ENCODE assay signal across 19 mouse cellular contexts in genomic region chr2:128159619-128160125, GRCm38 (mm10). TPM values are rescaled to one million over a fixed set of nuclear protein-coding genes. Genes with fewer than 3 reads are reported as not detected.
DNase-seq lines count a peak whose midpoint lies in the region; ATAC-seq and TF ChIP-seq lines count a peak whose summit lies in the region.
"Had no signal": no experiment of that assay in that cellular context is flagged by ENCODE, and none has a peak within 500 bp of the region (broad histone marks: within the 10 kb centered on the region; RNA-seq: fewer than 3 reads in every experiment).

No protein-coding gene starts in this region.

- 75% methylated on average over 7 of the region's 7 CpGs for WGBS in heart, embryonic 10.5 days
- 41% methylated on average over 7 of the region's 7 CpGs for WGBS in lung, embryonic 16.5 days
- 59% methylated on average over 7 of the region's 7 CpGs for WGBS in liver, postnatal 0 days (ENCODE audit: insufficient replicate concordance)

- H3K27me3 ChIP-seq in heart, embryonic 10.5 days (ENCODE audit: insufficient read depth, poor library complexity, severe bottlenecking) = no peaks in the 10 kb centered on the region
- no peaks in the 10 kb centered on the region for H3K27me3 ChIP-seq in lung, embryonic 16.5 days (ENCODE audit: control insufficient read depth, insufficient read depth, low read depth, low read length)
- H3K27me3 ChIP-seq in liver, postnatal 0 days (ENCODE audit: insufficient read depth, low read length) = no peaks in the 10 kb centered on the region
- H3K27me3 ChIP-seq: embryonic facial prominence, embryonic 13.5 days; forebrain, embryonic 12.5 days had no signal

- no peak overlapping the region for H3K4me2 ChIP-seq in lung, embryonic 16.5 days (ENCODE audit: low read depth, low read length)
- H3K4me2 ChIP-seq in liver, postnatal 0 days (ENCODE audit: low read depth, low read length) = no peak overlapping the region
- H3K4me2 ChIP-seq: embryonic facial prominence, embryonic 13.5 days; forebrain, embryonic 12.5 days had no signal

- H3K36me3 ChIP-seq in heart, embryonic 10.5 days = peaks cover 36% of the 10 kb centered on the region
- H3K36me3 ChIP-seq in lung, embryonic 16.5 days (ENCODE audit: control insufficient read depth, insufficient read depth, low read length) = peaks cover 6% of the 10 kb centered on the region
- peaks cover 20% of the 10 kb centered on the region for H3K36me3 ChIP-seq in liver, postnatal 0 days (replicated peaks; ENCODE audit: insufficient read depth, low read length)

- no peak for DNase-seq in heart, embryonic 10.5 days (ENCODE audit: low spot score)
- DNase-seq in heart, adult 18-20 months = no peak
- DNase-seq in lung, adult 18-20 months = peak; percentile 49 to 50
- no peak for DNase-seq in lung, postnatal 14 days
- DNase-seq in CD4-positive helper T cell, adult 2 months (ENCODE audit: low read depth, low spot score) = peak; percentile 59
- DNase-seq in liver, postnatal 0 days = no peak
- DNase-seq: adrenal gland, postnatal 36 days; B cell, adult 2 months; cerebellum, postnatal 36 days; heart, adult 11 months; heart, postnatal 36 days; kidney, adult 8-10 months; liver; right cerebral cortex, postnatal 14 days had no signal

- TF ChIP-seq EP300 in liver, postnatal 0 days (IDR thresholded peaks at IDR 0.05; ENCODE audit: low read depth) = no peak

- H3K9ac ChIP-seq in lung, embryonic 16.5 days (ENCODE audit: low read length) = no peak overlapping the region
- H3K9ac ChIP-seq in liver, postnatal 0 days (replicated peaks) = no peak overlapping the region
- H3K9ac ChIP-seq: embryonic facial prominence, embryonic 13.5 days; forebrain, embryonic 12.5 days had no signal

- no peaks in the 10 kb centered on the region for H3K9me3 ChIP-seq in heart, embryonic 10.5 days
- H3K9me3 ChIP-seq in lung, embryonic 16.5 days (ENCODE audit: control insufficient read depth, low read length) = no peaks in the 10 kb centered on the region
- no peaks in the 10 kb centered on the region for H3K9me3 ChIP-seq in liver, postnatal 0 days (ENCODE audit: low read length)
- H3K9me3 ChIP-seq: embryonic facial prominence, embryonic 13.5 days; forebrain, embryonic 12.5 days had no signal

- H3K4me3 ChIP-seq in heart, embryonic 10.5 days = no peak overlapping the region
- no peak overlapping the region for H3K4me3 ChIP-seq in lung, embryonic 16.5 days (ENCODE audit: low read length)
- H3K4me3 ChIP-seq in liver, postnatal 0 days (ENCODE audit: low read depth, low read length) = no peak overlapping the region
- H3K4me3 ChIP-seq: embryonic facial prominence, embryonic 13.5 days; forebrain, embryonic 12.5 days; layer of hippocampus, adult 2 months had no signal

- TF ChIP-seq CTCF in liver, postnatal 0 days (IDR thresholded peaks at IDR 0.05; ENCODE audit: low read depth) = no peak

- no peak for ATAC-seq in lung, embryonic 16.5 days (ENCODE audit: low read depth)
- ATAC-seq in erythroblast, adult 5-6 weeks (replicated peaks; ENCODE audit: low FRiP score, poor library complexity, severe bottlenecking) = no peak
- no peak for ATAC-seq in liver, postnatal 0 days

- peak overlapping the region; percentile 37; the same call in 1 of the 2 replicates for H3K27ac ChIP-seq in heart, embryonic 10.5 days
- peak overlapping the region; percentile 69 for H3K27ac ChIP-seq in lung, embryonic 16.5 days (ENCODE audit: low read length)
- H3K27ac ChIP-seq in liver, postnatal 0 days (ENCODE audit: low read depth) = no peak overlapping the region
- H3K27ac ChIP-seq: forebrain, embryonic 12.5 days; layer of hippocampus, adult 2 months had no signal

- H3K4me1 ChIP-seq in heart, embryonic 10.5 days = peaks cover 74% of the 10 kb centered on the region
- H3K4me1 ChIP-seq in lung, embryonic 16.5 days (replicated peaks; ENCODE audit: control insufficient read depth, insufficient read depth, low read length) = peaks cover 47% of the 10 kb centered on the region
- H3K4me1 ChIP-seq in liver, postnatal 0 days (ENCODE audit: insufficient read depth) = peaks cover 29% of the 10 kb centered on the region

RNA-seq across cellular contexts. Expression of gene Bcl2l11, which starts 33.8 kb away (rescaled TPM):
- 16.9 and 17.4 TPM in 2 replicates for polyA plus RNA-seq in heart, embryonic 10.5 days (2016; fragmentation: Nextera tagmentation; extraction: Ambion mirVana)
- total RNA-seq in heart, adult 18-20 months (2021) = 10 to 100 TPM in 1 of 2 experiments, 1 to 10 TPM in 1; 8.1 to 10.3 TPM
- polyA plus RNA-seq in lung, embryonic 16.5 days (2015; fragmentation: Nextera tagmentation; extraction: Ambion mirVana) = 28.1 and 28.8 TPM in 2 replicates
- 3.8 and 4.0 TPM in 2 replicates for total RNA-seq in erythroblast, adult 5-6 weeks (2015; ENCODE audit: low replicate concordance)
- total RNA-seq in erythroblast, adult 5-6 weeks (2017; ENCODE audit: low replicate concordance) = 8.1 and 14.8 TPM in 2 replicates
- 6.4 and 6.5 TPM in 2 replicates for polyA plus RNA-seq in liver, postnatal 0 days (2015; fragmentation: Nextera tagmentation; extraction: Ambion mirVana)

Comparison
In these comparisons a context has a peak if more than half of its experiments do, and no peak if none do; other contexts are left out.
1. DNase-seq: peak in lung, adult 18-20 months (2 of 2) and CD4-positive helper T cell, adult 2 months (single experiment); none in heart, embryonic 10.5 days (single experiment), heart, adult 18-20 months (0 of 2), lung, postnatal 14 days (single experiment) and liver, postnatal 0 days (single experiment).